Mouse (Mus musculus) bone marrow, adult 2 months (tissue): Measurements from ENCODE around the gene St8sia2. TPM values are rescaled to one million over a fixed set of nuclear protein-coding genes. Genes with fewer than 3 reads are reported as not detected.

Experiments
- H3K27ac ChIP-seq: fragments of 200-500 bp; 2 replicates; pipeline ENCODE4 v1.5.1; 2012; ENCODE audit warnings: low read depth, mild to moderate bottlenecking, control low read depth, inconsistent platforms, low read length; ENCODE audit not compliant: control insufficient read depth, poor library complexity, insufficient read depth
- H3K4me1 ChIP-seq: fragments of 200-500 bp; 2 replicates; pipeline ENCODE4 v1.6.1; 2011; ENCODE audit warnings: low read length; ENCODE audit not compliant: control insufficient read depth, insufficient read depth
- H3K4me3 ChIP-seq: fragments of 200-500 bp; replicated peaks from 2 replicates; pipeline ENCODE3; 2011; ENCODE audit warnings: mild to moderate bottlenecking, low read depth, low read length, control low read depth; ENCODE audit not compliant: control insufficient read depth
- CTCF ChIP-seq: fragments of 200-500 bp; IDR thresholded peaks from 2 replicates; pipeline ENCODE4 v1.5.1; 2011; ENCODE audit warnings: low read length, control low read depth; ENCODE audit not compliant: control insufficient read depth, insufficient read depth
- POLR2A ChIP-seq: fragments of 200-500 bp; IDR thresholded peaks from 2 replicates; pipeline ENCODE4 v1.6.1; 2011; ENCODE audit warnings: low read depth, mild to moderate bottlenecking, control low read depth, low read length, borderline replicate concordance; ENCODE audit not compliant: control insufficient read depth
- WGBS: fragments of 180-500 bp; shearing (Covaris S2); methylation state at CpG from one replicate; pipeline ENCODE4 v1.1.7; 2018; 5-methylcytosine and 5-hydroxymethylcytosine counted together
- polyA plus RNA-seq: library from polyadenylated mRNA; stranded (reverse); fragments of >200 nt; gene quantifications from 2 replicates; pipeline ENCODE4 v1.2.4, GENCODE M21; 2011; ENCODE audit warnings: low replicate concordance; ENCODE audit not compliant: missing spikeins, insufficient read depth, insufficient read length

Gene St8sia2
- polyA plus RNA-seq: not detected in 2 replicates

DNA sequence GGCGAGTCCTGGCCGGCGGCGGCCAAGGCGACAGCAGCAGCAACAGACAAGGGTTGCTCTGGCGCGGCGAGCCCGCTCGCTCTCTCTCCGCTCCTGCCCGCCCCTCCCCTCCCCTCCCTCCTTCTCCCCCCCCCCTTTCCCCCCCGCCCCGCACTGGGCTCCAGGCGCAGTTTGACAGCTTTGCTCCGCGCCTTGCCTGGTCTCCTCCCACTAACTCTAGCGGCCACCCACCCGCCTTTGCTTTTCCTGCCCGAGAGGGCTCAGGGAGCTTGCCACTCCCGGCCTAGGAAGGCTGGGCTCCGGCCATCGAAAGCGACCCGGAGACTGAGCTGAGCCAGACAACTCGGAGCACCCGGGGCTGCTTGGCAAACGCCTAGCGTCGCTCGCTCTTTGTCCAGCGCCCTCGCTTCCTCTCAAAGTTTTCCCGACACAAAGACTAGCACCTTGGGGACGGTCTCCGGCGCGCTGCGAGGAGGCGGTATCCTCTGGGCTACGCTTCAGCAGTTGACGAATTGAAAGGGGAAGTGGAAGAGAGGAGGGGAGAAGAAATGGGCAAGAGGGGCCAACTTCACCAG, at the start of gene St8sia2:
Gene St8sia2, minus strand, starts transcription at position 90 of the 575 bp plus-strand sequence.
- TF ChIP-seq CTCF (no peak), POLR2A (no peak)
- Histone ChIP-seq H3K4me1 (no peaks in the 10 kb centered on the region), H3K4me3 (no peak within 1 kb of the TSS), H3K27ac (no peak within 1 kb of the TSS)
- 0% methylated on average over 32 of the region's 42 CpGs for WGBS

DNA sequence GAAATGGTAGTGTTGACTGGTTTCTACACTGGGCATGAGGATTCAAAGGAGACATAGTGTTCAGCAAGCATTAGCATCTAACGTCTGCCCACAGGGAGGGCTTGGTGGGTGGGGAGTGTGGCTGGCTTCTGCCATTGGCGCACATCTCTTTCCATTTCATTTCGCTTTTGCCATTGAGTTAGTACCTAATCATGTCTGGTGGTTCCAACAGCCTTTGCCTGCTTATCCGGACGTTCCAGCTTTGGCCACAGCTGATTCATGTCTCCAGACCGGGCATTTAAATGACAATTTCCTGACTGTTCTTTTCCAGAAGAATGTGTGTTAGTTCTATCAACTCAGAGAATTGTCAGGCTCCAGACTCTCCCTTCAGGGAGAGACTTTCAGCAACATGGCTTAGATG, 47.6 kb upstream of the St8sia2 start:
- WGBS: 82% methylated on average over 6 of the region's 6 CpGs
- TF ChIP-seq POLR2A: no peak
- TF ChIP-seq CTCF: no peak
- Histone ChIP-seq H3K27ac (no peak overlapping the region), H3K4me3 (no peak overlapping the region), H3K4me1 (no peaks in the 10 kb centered on the region)

DNA sequence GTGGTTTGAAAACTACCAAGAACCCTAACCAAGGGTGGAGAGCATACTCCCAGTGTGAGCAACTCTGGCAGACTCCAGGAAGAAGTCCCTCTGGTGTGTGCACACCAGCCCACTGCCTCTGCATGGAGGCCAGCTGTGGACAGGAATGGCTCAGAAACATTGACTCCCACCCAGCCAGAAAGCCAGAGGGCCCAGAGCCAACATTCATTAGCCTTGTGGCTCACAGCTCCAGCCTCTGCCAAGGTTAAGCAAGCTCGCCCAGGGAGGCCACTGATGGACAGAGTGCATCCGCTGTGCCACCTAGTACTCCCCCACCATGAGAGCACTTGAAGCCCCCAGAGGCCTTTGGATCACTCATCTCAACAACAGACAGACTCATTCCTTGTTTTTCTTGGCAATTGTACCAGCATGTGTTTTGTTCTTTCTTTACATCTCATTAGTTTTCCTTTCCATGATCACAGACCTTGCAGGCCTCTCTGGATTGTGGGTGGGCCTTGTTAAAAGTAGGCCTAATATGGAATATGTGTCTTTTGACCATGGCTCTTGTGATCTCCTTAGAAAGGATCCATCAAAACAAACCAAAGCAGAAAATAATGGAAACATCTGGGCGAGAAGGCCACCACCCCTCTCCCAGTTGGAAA, 46.9 kb upstream of the St8sia2 start:
- WGBS: 80% methylated on average over 3 of the region's 3 CpGs
- no peaks in the 10 kb centered on the region for H3K4me1 ChIP-seq
- H3K4me3 ChIP-seq: no peak overlapping the region
- H3K27ac ChIP-seq: no peak overlapping the region
- TF ChIP-seq CTCF (no peak), POLR2A (no peak)

DNA sequence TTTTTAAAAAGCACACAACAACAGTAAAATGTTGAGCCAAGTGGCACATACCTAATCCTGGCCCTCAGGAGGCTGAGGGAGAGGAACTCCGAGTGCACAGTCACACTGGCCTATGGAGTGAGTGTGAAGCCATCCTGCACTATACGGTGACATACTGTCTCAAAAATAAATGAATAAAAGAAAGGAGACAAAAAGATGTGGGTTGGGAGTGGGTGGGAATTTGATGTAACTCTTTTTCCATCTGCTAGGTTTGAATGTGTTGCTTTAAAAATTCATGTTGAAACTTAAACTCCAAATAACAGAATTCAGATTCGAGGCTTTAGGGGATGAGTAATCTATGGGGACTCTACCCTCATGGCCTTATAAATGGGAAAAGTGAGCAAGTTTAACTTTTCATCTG, 46.2 kb upstream of the St8sia2 start:
- Histone ChIP-seq H3K4me3 (no peak overlapping the region), H3K4me1 (no peaks in the 10 kb centered on the region), H3K27ac (no peak overlapping the region)
- 79% methylated on average over 3 of the region's 3 CpGs for WGBS
- TF ChIP-seq POLR2A (no peak), CTCF (no peak)

DNA sequence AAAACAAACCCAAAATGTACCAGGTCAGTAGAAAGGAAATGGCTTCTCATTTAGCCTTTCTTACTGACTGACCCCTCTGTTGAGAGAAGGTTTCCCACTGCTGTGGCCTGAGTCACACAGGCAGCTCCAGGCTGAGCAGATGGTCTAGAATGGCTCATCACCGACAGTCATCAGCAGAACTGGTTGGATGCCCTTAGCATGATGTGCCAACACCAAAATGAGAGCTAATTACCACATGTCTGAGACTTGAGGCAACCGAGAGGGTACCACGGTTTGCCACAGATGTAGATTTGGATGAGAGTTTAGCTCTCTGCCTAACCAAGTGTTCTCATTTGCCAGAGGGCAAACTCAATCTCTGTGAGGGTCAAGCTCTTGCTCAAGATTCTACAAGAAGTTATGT, 42.3 kb upstream of the St8sia2 start:
- no peak overlapping the region for H3K27ac ChIP-seq
- no peak overlapping the region for H3K4me3 ChIP-seq
- 78% methylated on average over 3 of the region's 3 CpGs for WGBS
- H3K4me1 ChIP-seq: no peaks in the 10 kb centered on the region
- TF ChIP-seq CTCF (no peak), POLR2A (no peak)

DNA sequence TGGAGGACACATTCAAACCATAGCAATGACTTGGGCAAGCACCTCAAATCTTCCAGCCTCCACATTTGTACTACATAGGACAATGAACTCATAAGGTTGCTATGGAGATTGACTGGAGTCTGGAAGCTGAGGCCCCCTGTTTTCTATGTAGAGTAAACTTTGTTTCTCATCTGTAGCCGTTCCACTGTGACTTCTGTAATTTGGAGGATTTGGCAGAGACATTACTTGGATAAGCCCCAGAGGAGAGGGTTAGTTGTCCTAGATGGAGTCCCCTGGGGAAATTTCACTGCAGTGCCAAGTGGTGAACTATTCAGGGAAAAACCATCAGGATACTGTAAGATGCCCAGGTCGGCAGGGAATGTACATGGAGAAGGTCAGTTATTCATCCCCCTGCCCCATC, 34.1 kb upstream of the St8sia2 start:
- no peak overlapping the region for H3K27ac ChIP-seq

DNA sequence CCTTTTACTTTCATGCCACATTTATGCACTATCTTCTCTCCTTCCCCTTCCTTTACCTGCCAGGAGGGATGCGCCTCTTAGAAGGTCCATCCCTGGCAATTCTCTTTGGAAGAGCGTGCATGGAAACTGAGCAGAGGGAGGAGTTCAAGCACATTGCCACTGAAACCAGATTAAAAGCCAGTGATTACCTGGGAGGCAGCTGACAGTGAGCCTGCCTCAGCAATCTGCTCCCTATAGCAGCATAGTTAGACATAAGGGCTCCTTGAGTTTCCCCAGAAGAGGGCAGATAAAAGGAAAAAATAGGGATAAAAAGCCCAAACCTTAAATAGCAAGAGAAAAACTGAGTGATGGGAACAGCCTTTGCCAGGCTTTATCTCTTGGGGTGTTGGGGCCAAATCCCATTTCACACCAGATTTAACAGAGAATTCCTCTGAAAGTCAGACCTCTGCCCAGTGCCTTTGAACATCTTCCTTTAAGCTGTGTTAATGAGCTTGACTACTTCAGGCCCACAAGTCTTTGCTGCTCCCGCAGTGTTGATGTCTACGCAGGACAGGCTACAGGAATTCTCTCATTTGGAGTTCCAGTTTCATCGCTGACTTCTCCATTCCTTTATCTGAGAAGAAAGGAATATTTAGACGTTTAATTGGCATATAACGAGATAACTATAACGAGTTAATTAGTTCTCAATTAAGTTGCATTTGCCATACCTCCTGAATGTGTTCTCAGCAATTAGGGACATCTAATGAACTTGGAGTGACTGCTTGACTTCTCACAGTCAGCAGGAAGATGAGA, 31.9 kb upstream of the St8sia2 start:
- Histone ChIP-seq H3K4me1 (no peaks in the 10 kb centered on the region), H3K27ac (no peak overlapping the region), H3K4me3 (no peak overlapping the region)
- TF ChIP-seq CTCF (no peak), POLR2A (no peak)
- WGBS: 83% methylated on average over 8 of the region's 8 CpGs

More for the DNA sequence above, 34.1 kb upstream of the St8sia2 start:
- no peak for TF ChIP-seq POLR2A
- TF ChIP-seq CTCF: no peak
- Histone ChIP-seq H3K4me3 (no peak overlapping the region), H3K4me1 (no peaks in the 10 kb centered on the region)
- WGBS: 67% methylated on average over 2 of the region's 2 CpGs

DNA sequence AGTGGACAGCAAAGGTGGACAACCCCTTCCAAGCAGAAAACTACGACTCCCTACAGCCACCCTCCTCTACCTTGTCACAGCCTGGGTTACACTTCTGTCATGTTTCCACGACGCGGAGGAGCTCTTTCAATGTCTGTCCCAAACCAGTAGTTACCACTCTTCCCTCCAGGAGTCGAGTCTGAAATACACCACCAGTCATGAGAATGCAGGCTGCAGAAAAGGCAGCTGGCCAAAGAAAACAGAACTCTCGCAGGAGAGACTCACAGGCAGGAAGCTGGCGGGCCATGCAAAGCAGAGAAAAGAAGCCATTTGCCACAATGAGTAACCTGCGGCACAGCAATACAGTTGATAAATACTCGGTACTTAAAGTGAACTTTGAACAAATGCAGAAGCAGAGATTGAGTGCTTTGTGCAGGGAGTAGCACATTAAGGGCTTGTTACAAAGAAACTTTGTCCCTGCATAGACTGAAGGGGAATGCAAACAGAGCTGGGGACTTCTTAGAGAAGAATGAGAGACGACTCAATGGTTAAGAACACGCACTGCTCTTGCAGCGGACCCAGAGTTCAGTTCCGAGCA, 30.2 kb upstream of the St8sia2 start:
- 58% methylated on average over 13 of the region's 13 CpGs for WGBS
- TF ChIP-seq POLR2A (no peak), CTCF (no peak)
- no peak overlapping the region for H3K27ac ChIP-seq
- H3K4me3 ChIP-seq: no peak overlapping the region
- H3K4me1 ChIP-seq: no peaks in the 10 kb centered on the region
